Mouse (Mus musculus) midbrain, embryonic 13.5 days (tissue): ENCODE measurements at regions not wholly inside any gene's neighbourhood (a gene's known extent, or its start where the extent isn't known, plus 50 kb on each side); places are given as distances from the start of the nearest gene placed in this dataset.

Experiments used
- ATAC-seq: fragments of 200-750 bp; cut with Nextera tagmentation; 2 replicates; pipeline ENCODE4 v1.8.0; 2017; ENCODE audit warnings: mild to moderate bottlenecking, moderate TSS enrichment, moderate library complexity
- H3K27ac ChIP-seq: fragments of 300-500 bp; sonication (generic); 2 replicates; pipeline ENCODE4 v1.5.1; 2015; ENCODE audit warnings: inconsistent platforms, mild to moderate bottlenecking, moderate library complexity
- H3K27me3 ChIP-seq: fragments of 300-500 bp; sonication (generic); 2 replicates; pipeline ENCODE4 v1.6.1; 2015; ENCODE audit warnings: mild to moderate bottlenecking, inconsistent platforms
- H3K36me3 ChIP-seq: fragments of 300-500 bp; sonication (generic); 2 replicates; pipeline ENCODE4 v1.6.1; 2015; ENCODE audit warnings: mild to moderate bottlenecking, inconsistent platforms
- H3K4me1 ChIP-seq: fragments of 300-500 bp; sonication (generic); replicated peaks from 2 replicates; pipeline ENCODE4 v1.6.1; 2015; ENCODE audit warnings: inconsistent platforms
- H3K4me2 ChIP-seq: fragments of 300-500 bp; sonication (generic); replicated peaks from 2 replicates; pipeline ENCODE4 v1.6.1; 2015; ENCODE audit warnings: moderate library complexity, mild to moderate bottlenecking, inconsistent platforms
- H3K4me3 ChIP-seq: fragments of 300-500 bp; sonication (generic); replicated peaks from 2 replicates; pipeline ENCODE4 v1.5.1; 2015; ENCODE audit warnings: mild to moderate bottlenecking, inconsistent platforms
- H3K9ac ChIP-seq: fragments of 300-500 bp; sonication (generic); replicated peaks from 2 replicates; pipeline ENCODE4 v1.6.1; 2015; ENCODE audit warnings: mild to moderate bottlenecking, inconsistent platforms
- H3K9me3 ChIP-seq: fragments of 300-500 bp; sonication (generic); 2 replicates; pipeline ENCODE4 v1.6.1; 2016; ENCODE audit warnings: mild to moderate bottlenecking, inconsistent platforms
- WGBS: fragments of 180-500 bp; shearing (Covaris S2); methylation state at CpG from one replicate; pipeline ENCODE4 v1.1.7; 2015; 5-methylcytosine and 5-hydroxymethylcytosine counted together

- no peak overlapping the region for H3K27ac ChIP-seq
- no peaks in the 10 kb centered on the region for H3K36me3 ChIP-seq
- H3K4me3 ChIP-seq: no peak overlapping the region
- H3K27me3 ChIP-seq: no peaks in the 10 kb centered on the region
- no peak for ATAC-seq
- no peak overlapping the region for H3K9ac ChIP-seq
- no peak overlapping the region for H3K4me2 ChIP-seq
- WGBS: 65% methylated on average over 2 of the region's 2 CpGs
- H3K4me1 ChIP-seq: no peaks in the 10 kb centered on the region
- H3K9me3 ChIP-seq: no peaks in the 10 kb centered on the region
Measured at GRCm38 (mm10) chr7:70874393-70874792, 476.9 kb downstream of the Gm10295 start.

DNA sequence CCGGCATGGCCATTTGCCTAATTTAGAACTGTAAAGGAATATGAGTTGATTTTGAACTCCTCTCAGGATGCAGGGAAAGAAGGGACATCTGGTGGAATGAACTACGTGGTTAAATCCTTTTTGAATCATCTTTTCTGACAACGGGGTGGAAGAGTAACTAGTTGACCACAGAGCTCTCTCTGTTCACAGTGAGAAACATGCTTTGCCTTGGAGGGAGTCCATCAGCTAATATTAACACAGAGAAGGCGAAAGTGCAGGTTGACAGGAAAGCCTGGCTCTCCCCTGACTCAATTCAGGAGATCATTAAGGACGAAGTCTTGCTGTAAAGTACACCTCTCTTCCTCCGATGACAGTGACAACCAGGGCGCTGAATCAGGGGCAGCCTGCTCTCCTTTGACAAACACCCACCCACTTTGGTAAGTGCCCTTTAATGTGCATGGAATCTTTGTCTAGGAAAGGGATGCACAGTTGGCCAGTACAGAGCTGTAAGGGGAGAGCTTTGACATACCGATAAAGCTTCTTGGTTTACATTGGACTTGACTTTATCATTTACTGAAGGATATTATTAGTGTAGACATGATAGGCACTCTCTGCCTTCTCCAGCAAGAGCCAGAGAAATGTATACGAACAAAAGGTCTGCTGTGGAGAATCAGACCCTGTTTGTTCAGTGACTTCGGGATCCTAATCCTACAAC, 480.3 kb downstream of the Gm10295 start:
- Histone ChIP-seq H3K4me3 (no peak overlapping the region), H3K9me3 (no peaks in the 10 kb centered on the region), H3K9ac (no peak overlapping the region), H3K36me3 (no peaks in the 10 kb centered on the region), H3K4me2 (no peak overlapping the region), H3K27ac (no peak overlapping the region), H3K27me3 (no peaks in the 10 kb centered on the region), H3K4me1 (no peaks in the 10 kb centered on the region)
- ATAC-seq: no peak
- WGBS: 75% methylated on average over 10 of the region's 10 CpGs

DNA sequence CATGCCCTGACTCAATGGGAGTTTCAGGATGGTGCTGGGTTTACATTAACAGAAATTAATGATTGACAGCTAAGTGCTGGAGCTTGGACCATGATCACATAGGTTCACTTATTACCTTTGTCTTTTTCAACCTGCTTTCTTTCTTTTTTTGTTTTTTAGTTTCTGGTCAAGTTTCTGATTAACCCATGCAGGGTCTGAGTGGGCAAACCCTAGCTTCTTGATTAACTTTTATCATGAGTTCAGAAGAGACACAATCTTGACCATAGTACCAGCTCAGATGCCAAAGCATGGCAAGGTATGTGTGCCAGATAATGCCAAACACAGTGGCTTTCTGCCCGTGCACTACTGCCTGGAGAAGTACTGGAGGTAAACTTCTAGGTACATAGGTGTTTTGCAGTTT, 482.2 kb downstream of the Gm10295 start:
- no peaks in the 10 kb centered on the region for H3K36me3 ChIP-seq
- H3K27ac ChIP-seq: no peak overlapping the region
- H3K27me3 ChIP-seq: no peaks in the 10 kb centered on the region
- no peak overlapping the region for H3K4me3 ChIP-seq
- ATAC-seq: no peak
- H3K9me3 ChIP-seq: no peaks in the 10 kb centered on the region
- H3K9ac ChIP-seq: no peak overlapping the region
- H3K4me2 ChIP-seq: no peak overlapping the region
- no peaks in the 10 kb centered on the region for H3K4me1 ChIP-seq
- 68% methylated on average over 1 of the region's 1 CpGs for WGBS

GRCm38 (mm10) chr7:70859957-70860356, 491.3 kb downstream of the Gm10295 start:
- Histone ChIP-seq H3K4me2 (no peak overlapping the region), H3K9ac (no peak overlapping the region), H3K4me1 (no peaks in the 10 kb centered on the region), H3K27me3 (no peaks in the 10 kb centered on the region), H3K4me3 (no peak overlapping the region), H3K36me3 (no peaks in the 10 kb centered on the region), H3K9me3 (no peaks in the 10 kb centered on the region; the same call in 1 of the 2 replicates), H3K27ac (no peak overlapping the region)
- WGBS: 89% methylated on average over 4 of the region's 4 CpGs
- no peak for ATAC-seq

DNA sequence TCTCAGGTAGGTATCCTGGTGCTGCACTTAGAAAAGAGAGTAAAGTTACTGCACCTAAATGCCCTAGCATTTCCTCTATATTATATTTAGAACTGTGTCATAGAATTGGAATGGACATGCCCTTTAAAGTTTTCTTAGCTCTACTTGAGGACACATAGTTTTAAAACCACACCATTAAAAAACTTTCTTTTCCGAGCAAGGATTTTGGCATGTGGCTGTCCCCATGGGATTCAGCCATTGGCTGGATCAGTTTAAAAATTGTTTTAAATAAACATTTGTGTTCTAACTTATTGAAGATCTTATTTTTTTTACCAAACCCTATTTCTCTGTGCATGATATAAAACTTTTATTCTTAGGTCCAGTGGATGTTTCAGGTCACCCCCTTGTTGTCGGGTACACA, 484.2 kb upstream of the Nr2f2 start:
- no peak overlapping the region for H3K4me2 ChIP-seq
- no peaks in the 10 kb centered on the region for H3K9me3 ChIP-seq
- no peak for ATAC-seq
- H3K4me3 ChIP-seq: no peak overlapping the region
- WGBS: 93% methylated on average over 2 of the region's 2 CpGs
- no peaks in the 10 kb centered on the region for H3K27me3 ChIP-seq
- no peaks in the 10 kb centered on the region for H3K36me3 ChIP-seq
- H3K27ac ChIP-seq: no peak overlapping the region
- no peaks in the 10 kb centered on the region for H3K4me1 ChIP-seq
- no peak overlapping the region for H3K9ac ChIP-seq

DNA sequence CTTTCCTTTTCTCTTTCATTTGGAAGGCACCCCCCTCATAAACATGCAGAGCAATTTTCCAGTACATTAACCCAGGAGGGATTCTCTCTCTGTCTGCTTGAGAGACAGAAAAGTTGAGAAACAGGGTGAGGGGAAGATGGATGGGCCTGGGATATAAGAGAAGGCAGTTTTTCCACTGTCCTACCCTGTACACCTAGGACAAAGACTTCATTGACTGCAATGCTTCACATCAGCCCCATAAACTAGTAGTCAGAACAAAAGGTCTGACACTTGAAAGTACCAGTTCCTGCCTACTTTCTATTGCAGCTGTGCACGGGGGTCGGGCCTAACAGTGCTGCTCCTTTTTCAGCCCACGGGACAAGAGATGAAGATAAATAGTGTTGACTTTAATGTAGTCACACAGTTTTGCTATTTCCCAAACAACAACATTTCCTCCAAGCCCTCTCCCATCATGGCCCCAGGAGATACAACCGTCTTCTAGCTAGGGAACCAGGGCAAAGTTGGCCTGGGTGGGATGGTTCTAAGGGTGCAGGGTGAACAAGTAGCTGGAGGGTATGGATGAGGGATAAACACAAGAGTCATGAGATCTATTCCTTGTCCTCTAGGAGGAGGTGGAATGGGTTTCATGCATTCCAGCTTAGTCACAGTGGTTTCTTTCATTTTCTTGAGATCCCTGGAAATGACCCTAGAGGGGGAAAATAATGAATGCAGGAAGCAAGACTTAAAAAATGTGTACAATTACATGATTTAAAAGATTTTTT, 481.7 kb upstream of the Nr2f2 start:
- no peaks in the 10 kb centered on the region for H3K9me3 ChIP-seq

GRCm38 (mm10) chr7:70847450-70847993, 481.0 kb upstream of the Nr2f2 start:
- ATAC-seq: no peak
- Histone ChIP-seq H3K27ac (no peak overlapping the region), H3K9me3 (no peaks in the 10 kb centered on the region), H3K27me3 (no peaks in the 10 kb centered on the region; the same call in 1 of the 2 replicates), H3K9ac (no peak overlapping the region), H3K4me3 (no peak overlapping the region), H3K4me2 (no peak overlapping the region), H3K4me1 (no peaks in the 10 kb centered on the region), H3K36me3 (no peaks in the 10 kb centered on the region)
- WGBS: 72% methylated on average over 8 of the region's 8 CpGs

More for the DNA sequence above, 481.7 kb upstream of the Nr2f2 start:
- no peak overlapping the region for H3K4me3 ChIP-seq
- no peak overlapping the region for H3K27ac ChIP-seq
- no peaks in the 10 kb centered on the region for H3K4me1 ChIP-seq
- ATAC-seq: no peak
- no peaks in the 10 kb centered on the region; the same call in 1 of the 2 replicates for H3K27me3 ChIP-seq
- H3K4me2 ChIP-seq: no peak overlapping the region
- no peak overlapping the region for H3K9ac ChIP-seq
- H3K36me3 ChIP-seq: no peaks in the 10 kb centered on the region
- 66% methylated on average over 4 of the region's 4 CpGs for WGBS

DNA sequence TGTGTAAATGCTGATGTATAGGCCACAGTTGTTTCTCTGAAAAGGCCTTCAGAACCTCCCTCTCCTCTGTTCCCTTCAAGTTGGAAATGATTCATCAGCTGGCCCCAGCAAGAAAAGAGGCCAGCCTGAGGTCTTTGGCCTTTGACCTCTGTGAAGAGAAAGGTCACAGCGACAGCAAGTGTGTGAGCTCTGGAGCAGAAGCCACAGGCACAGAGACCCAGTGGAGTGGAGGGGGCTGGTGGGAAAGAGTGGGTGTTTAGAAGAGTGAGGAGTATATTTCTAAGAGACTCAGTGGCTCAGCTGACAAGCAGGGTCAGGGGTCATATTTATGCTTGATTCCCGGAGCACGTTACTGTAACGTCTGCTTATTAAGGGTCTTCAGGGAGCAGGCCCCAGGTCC, 479.5 kb upstream of the Nr2f2 start:
- Histone ChIP-seq H3K9ac (no peak overlapping the region), H3K4me2 (no peak overlapping the region), H3K4me3 (no peak overlapping the region), H3K27me3 (no peaks in the 10 kb centered on the region; the same call in 1 of the 2 replicates), H3K9me3 (no peaks in the 10 kb centered on the region), H3K27ac (no peak overlapping the region), H3K4me1 (no peaks in the 10 kb centered on the region), H3K36me3 (no peaks in the 10 kb centered on the region)
- 11% methylated on average over 4 of the region's 4 CpGs for WGBS
- no peak for ATAC-seq

DNA sequence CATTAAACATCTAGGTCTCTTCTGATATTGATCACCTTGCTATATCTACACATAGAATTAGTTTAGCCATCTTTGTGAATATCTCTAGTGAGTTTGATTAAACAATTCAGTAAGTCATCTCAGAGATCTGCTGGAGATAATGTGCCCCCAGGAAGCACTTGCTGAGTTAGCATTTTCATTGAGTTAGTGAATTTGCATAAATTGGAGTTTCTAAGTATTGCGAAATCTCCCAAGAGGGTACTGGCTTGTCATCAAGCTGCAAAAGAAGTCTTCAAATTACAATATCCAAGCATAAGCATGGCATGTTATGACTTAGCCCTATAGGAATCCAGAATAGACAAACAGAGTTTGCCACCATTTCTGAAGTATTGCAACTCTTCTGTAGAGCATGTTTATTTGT, 473.6 kb upstream of the Nr2f2 start:
- Histone ChIP-seq H3K27ac (no peak overlapping the region), H3K4me3 (no peak overlapping the region), H3K4me2 (no peak overlapping the region), H3K36me3 (no peaks in the 10 kb centered on the region), H3K9me3 (no peaks in the 10 kb centered on the region), H3K4me1 (no peaks in the 10 kb centered on the region), H3K27me3 (no peaks in the 10 kb centered on the region; the same call in 1 of the 2 replicates), H3K9ac (no peak overlapping the region)
- no peak for ATAC-seq
- 94% methylated on average over 1 of the region's 1 CpGs for WGBS

DNA sequence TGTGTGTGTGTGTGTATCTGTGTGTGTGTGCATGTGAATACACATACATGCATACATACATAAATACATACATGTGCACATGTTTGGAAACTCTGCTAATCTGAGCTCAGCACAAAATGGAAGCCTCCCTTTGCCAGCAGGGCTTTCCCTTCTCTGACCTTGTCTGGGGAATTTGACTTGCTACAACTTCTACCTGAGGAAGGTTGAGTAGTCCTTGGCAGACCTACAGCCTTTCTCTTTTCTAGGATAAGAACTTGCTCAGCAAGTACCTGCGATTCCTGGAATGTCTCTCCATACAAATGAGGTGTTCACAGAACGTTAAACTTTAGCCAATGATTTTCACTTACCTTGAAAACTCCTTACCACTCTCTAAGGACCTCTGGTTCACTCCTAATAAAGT, 472.7 kb upstream of the Nr2f2 start:
- 90% methylated on average over 2 of the region's 2 CpGs for WGBS
- no peaks in the 10 kb centered on the region for H3K4me1 ChIP-seq

GRCm38 (mm10) chr7:70834787-70835461, 468.4 kb upstream of the Nr2f2 start:
- Histone ChIP-seq H3K27me3 (no peaks in the 10 kb centered on the region), H3K4me1 (no peaks in the 10 kb centered on the region), H3K36me3 (no peaks in the 10 kb centered on the region), H3K4me2 (no peak overlapping the region), H3K27ac (no peak overlapping the region), H3K4me3 (no peak overlapping the region), H3K9ac (no peak overlapping the region), H3K9me3 (no peaks in the 10 kb centered on the region)
- no peak for ATAC-seq
- 59% methylated on average over 4 of the region's 4 CpGs for WGBS

More for the DNA sequence above, 472.7 kb upstream of the Nr2f2 start:
- H3K27ac ChIP-seq: no peak overlapping the region
- H3K4me3 ChIP-seq: no peak overlapping the region
- H3K27me3 ChIP-seq: no peaks in the 10 kb centered on the region; the same call in 1 of the 2 replicates
- H3K9me3 ChIP-seq: no peaks in the 10 kb centered on the region
- no peaks in the 10 kb centered on the region for H3K36me3 ChIP-seq
- ATAC-seq: no peak
- no peak overlapping the region for H3K4me2 ChIP-seq
- no peak overlapping the region for H3K9ac ChIP-seq
